Mouse (Mus musculus) forebrain, embryonic 11.5 days (tissue): Measurements from ENCODE around the gene H2-Q4. TPM values are rescaled to one million over a fixed set of nuclear protein-coding genes. Genes with fewer than 3 reads are reported as not detected.

Source experiments
- polyA plus RNA-seq: library from polyadenylated mRNA; unstranded; fragments of >200 nt; fragmentation: Nextera tagmentation; extraction: Ambion mirVana; gene quantifications from 2 replicates; pipeline ENCODE4 v1.2.1, GENCODE M21; 2014

The H2-Q4 gene
- polyA plus RNA-seq, 1 experiment from 2014 or later, result 2.1 TPM

Other genes starting within 250 kb of the H2-Q4 start
- gene Apom, start 247.6 kb upstream of the H2-Q4 start, polyA plus RNA-seq, result 0.64 and 0.88 TPM in 2 replicates
- 96.6 and 100 TPM in 2 replicates for gene Bag6, start 244.4 kb upstream of the H2-Q4 start, polyA plus RNA-seq
- 277 and 281 TPM in 2 replicates for gene Prrc2a, start 214.7 kb upstream of the H2-Q4 start, polyA plus RNA-seq
- 2.9 and 3.5 TPM in 2 replicates for gene Aif1, start 203.5 kb upstream of the H2-Q4 start, polyA plus RNA-seq
- gene Lst1, start 191.2 kb upstream of the H2-Q4 start, polyA plus RNA-seq, result 3.8 and 4.7 TPM in 2 replicates
- gene Ltb, start 185.2 kb upstream of the H2-Q4 start, polyA plus RNA-seq, result 0.17 and 0.41 TPM in 2 replicates
- gene Tnf, start 177.6 kb upstream of the H2-Q4 start, polyA plus RNA-seq, result not detected in 2 replicates
- gene Lta, start 174.3 kb upstream of the H2-Q4 start, polyA plus RNA-seq, result not detected in 2 replicates
- 0.85 TPM in 1 of 2 replicates, not detected in the other for gene Gm16181, start 158.8 kb upstream of the H2-Q4 start, polyA plus RNA-seq
- gene Atp6v1g2, start 146.0 kb upstream of the H2-Q4 start, polyA plus RNA-seq, result 12.1 and 14.2 TPM in 2 replicates
- 4.3 and 5.5 TPM in 2 replicates for gene Nfkbil1, start 143.8 kb upstream of the H2-Q4 start, polyA plus RNA-seq
- gene Ddx39b, start 137.9 kb upstream of the H2-Q4 start, polyA plus RNA-seq, result 717 and 756 TPM in 2 replicates
- 45.8 and 51.2 TPM in 2 replicates for gene H2-D1, start 116.9 kb upstream of the H2-Q4 start, polyA plus RNA-seq
- gene H2-Q1, start 59.2 kb upstream of the H2-Q4 start, polyA plus RNA-seq, result not detected in 2 replicates
- gene H2-Q2, start 37.4 kb upstream of the H2-Q4 start, polyA plus RNA-seq, result 0.31 and 0.53 TPM in 2 replicates
- 0.72 and 1.2 TPM in 2 replicates for gene H2-Q6, start 45.2 kb downstream of the H2-Q4 start, polyA plus RNA-seq
- gene H2-Q7, start 59.5 kb downstream of the H2-Q4 start, polyA plus RNA-seq, result 10.5 and 10.6 TPM in 2 replicates
- 0.07 and 0.12 TPM in 2 replicates for gene H2-Q10, start 90.5 kb downstream of the H2-Q4 start, polyA plus RNA-seq
- gene Pou5f1, start 126.4 kb downstream of the H2-Q4 start, polyA plus RNA-seq, result not detected in 2 replicates
- gene Tcf19, start 137.2 kb downstream of the H2-Q4 start, polyA plus RNA-seq, result 58.4 and 59.4 TPM in 2 replicates
- 17.7 and 18.2 TPM in 2 replicates for gene Cchcr1, start 137.5 kb downstream of the H2-Q4 start, polyA plus RNA-seq
- gene Psors1c2, start 153.6 kb downstream of the H2-Q4 start, polyA plus RNA-seq, result 1.3 and 1.4 TPM in 2 replicates
- gene Cdsn, start 172.5 kb downstream of the H2-Q4 start, polyA plus RNA-seq, result not detected in 2 replicates
- gene 2300002M23Rik, start 187.8 kb downstream of the H2-Q4 start, polyA plus RNA-seq, result not detected in 2 replicates
- not detected in 2 replicates for gene Sfta2, start 221.9 kb downstream of the H2-Q4 start, polyA plus RNA-seq
- gene Gm9573, start 247.0 kb downstream of the H2-Q4 start, polyA plus RNA-seq, result not detected in 2 replicates